Mouse (Mus musculus): ENCODE data around the gene Tmem95. TPM values are rescaled to one million over a fixed set of nuclear protein-coding genes. Genes with fewer than 3 reads are reported as not detected.

Tmem95 gene
- polyA plus RNA-seq, 1 experiment = not detected

DNA sequence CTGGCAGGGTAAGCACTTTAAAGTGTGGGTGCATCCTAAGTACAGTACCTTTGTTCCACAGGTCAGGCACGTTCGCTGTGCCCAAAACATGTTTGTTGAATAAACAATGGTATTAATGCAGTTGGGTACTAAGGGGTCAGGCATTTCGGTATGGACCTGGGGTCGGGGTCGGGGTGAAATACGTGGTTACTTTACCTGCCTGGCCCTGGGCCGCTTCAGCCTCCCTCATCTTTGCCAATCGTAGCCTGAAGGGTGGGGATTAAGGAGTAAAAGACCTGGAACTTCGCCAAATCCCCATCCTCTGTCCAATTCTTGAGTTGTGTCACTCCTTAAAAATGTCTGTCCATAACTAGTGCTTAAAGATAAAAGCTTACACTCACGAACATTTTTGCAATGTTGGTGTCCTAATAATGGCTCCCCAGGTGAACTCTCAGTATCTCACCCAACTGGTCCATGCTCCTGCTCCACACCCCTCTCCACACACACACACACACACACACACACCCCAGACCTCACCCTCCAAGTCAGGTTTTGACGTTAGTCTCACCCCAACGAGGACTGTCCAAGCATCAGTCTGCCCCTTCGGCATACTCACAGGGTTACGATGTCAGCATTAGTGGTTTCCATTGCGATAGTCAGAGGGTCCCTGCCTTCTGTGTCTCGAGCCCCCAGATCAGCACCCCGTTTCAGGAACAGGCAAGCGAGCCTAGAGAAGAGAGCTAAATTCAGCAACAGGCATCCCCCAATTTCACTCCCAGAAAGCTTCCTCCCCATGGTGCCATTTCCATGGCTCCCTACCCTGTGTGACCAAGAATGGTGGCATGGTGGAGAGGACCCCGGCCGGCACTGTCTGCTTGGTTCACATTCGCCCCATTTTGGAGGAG lies 4.2 kb upstream of the Tmem95 start:
- Histone ChIP-seq H3K27me3 (ENCODE audit: control insufficient read depth, insufficient read depth, insufficient read length) (no peaks in the 10 kb centered on the region), H3ac (ENCODE audit: control insufficient read depth, insufficient read length, low read depth) (peak overlapping the region; percentile 60), H3K4me3 (ENCODE audit: insufficient read depth, poor library complexity, severe bottlenecking) (peak overlapping the region; percentile 68), H3K79me3 (ENCODE audit: low read depth) (peaks cover 28% of the 10 kb centered on the region), H3K36me3 (ENCODE audit: control insufficient read depth, insufficient read depth) (no peaks in the 10 kb centered on the region), H3K79me2 (ENCODE audit: control insufficient read depth, insufficient read depth) (peaks cover 36% of the 10 kb centered on the region)
- no peak for TF ChIP-seq CTCF (IDR thresholded peaks at IDR 0.05; ENCODE audit: control insufficient read depth, insufficient read depth, insufficient read length)
- TF ChIP-seq MYOG (IDR thresholded peaks at IDR 0.05; ENCODE audit: control insufficient read depth, extremely low read depth, insufficient read length) = no peak
- TF ChIP-seq MYOD1 (IDR thresholded peaks at IDR 0.05; ENCODE audit: control insufficient read depth, insufficient read length, low read depth) = no peak
- no peak for TF ChIP-seq USF1 (IDR thresholded peaks at IDR 0.05; ENCODE audit: low read depth)
- TF ChIP-seq MAX (IDR thresholded peaks at IDR 0.05) = no peak
- TF ChIP-seq CEBPB (IDR thresholded peaks at IDR 0.05; ENCODE audit: low read depth) = no peak
- TF ChIP-seq FOSL1 (IDR thresholded peaks at IDR 0.05; ENCODE audit: insufficient read depth, low read length, poor library complexity, severe bottlenecking) = no peak

GRCm38 (mm10) chr11:69880853-69881603 lies 3.2 kb upstream of the Tmem95 start, which contains the start of gene Kctd11:
TSS of gene Kctd11 (minus strand) at chr11:69881406.
- Histone ChIP-seq H3K36me3 (ENCODE audit: control insufficient read depth, insufficient read depth) (no peaks in the 10 kb centered on the region), H3K79me2 (ENCODE audit: control insufficient read depth, insufficient read depth) (peaks cover 36% of the 10 kb centered on the region), H3K4me3 (ENCODE audit: insufficient read depth, poor library complexity, severe bottlenecking) (peak within 1 kb of the TSS; percentile 68), H3ac (ENCODE audit: control insufficient read depth, insufficient read length, low read depth) (peak within 1 kb of the TSS; percentile 80), H3K79me3 (ENCODE audit: low read depth) (peaks cover 28% of the 10 kb centered on the region), H3K27me3 (ENCODE audit: control insufficient read depth, insufficient read depth, insufficient read length) (no peaks in the 10 kb centered on the region)
- no peak for TF ChIP-seq MYOG (IDR thresholded peaks at IDR 0.05; ENCODE audit: control insufficient read depth, extremely low read depth, insufficient read length)
- TF ChIP-seq MAX (IDR thresholded peaks at IDR 0.05) = peak; percentile 59
- no peak for TF ChIP-seq MYOD1 (IDR thresholded peaks at IDR 0.05; ENCODE audit: control insufficient read depth, insufficient read length, low read depth)
- no peak for TF ChIP-seq FOSL1 (IDR thresholded peaks at IDR 0.05; ENCODE audit: insufficient read depth, low read length, poor library complexity, severe bottlenecking)
- TF ChIP-seq CEBPB (IDR thresholded peaks at IDR 0.05; ENCODE audit: low read depth) = no peak
- TF ChIP-seq CTCF (IDR thresholded peaks at IDR 0.05; ENCODE audit: control insufficient read depth, insufficient read depth, insufficient read length) = no peak
- TF ChIP-seq USF1 (IDR thresholded peaks at IDR 0.05; ENCODE audit: low read depth) = no peak

DNA sequence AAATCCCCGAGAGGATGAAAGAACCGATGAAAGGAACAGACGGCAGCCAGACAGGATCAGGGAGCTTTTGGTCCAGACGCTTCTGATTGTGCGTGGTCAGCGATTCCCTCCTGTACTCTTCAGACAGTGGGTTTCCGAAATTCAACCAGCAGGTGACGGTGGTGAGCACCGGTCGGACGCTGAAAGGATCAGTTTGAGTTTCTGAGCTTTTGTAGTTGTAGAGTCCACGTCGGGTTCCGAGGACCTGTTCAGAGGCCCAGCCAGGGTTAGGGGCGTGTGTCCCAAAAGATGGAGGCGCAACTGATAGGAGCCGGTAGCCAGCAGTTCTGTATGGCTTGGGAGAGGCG lies 2.7 kb upstream of the Tmem95 start:
- no peak for TF ChIP-seq MYOD1 (IDR thresholded peaks at IDR 0.05; ENCODE audit: control insufficient read depth, insufficient read length, low read depth)
- TF ChIP-seq CTCF (IDR thresholded peaks at IDR 0.05; ENCODE audit: control insufficient read depth, insufficient read depth, insufficient read length) = peak; percentile 55
- Histone ChIP-seq H3K79me3 (ENCODE audit: low read depth) (peaks cover 28% of the 10 kb centered on the region), H3K27me3 (ENCODE audit: control insufficient read depth, insufficient read depth, insufficient read length) (no peaks in the 10 kb centered on the region), H3K4me3 (ENCODE audit: insufficient read depth, poor library complexity, severe bottlenecking) (peak overlapping the region; percentile 68), H3K79me2 (ENCODE audit: control insufficient read depth, insufficient read depth) (peaks cover 36% of the 10 kb centered on the region), H3ac (ENCODE audit: control insufficient read depth, insufficient read length, low read depth) (peak overlapping the region; percentile 80), H3K36me3 (ENCODE audit: control insufficient read depth, insufficient read depth) (no peaks in the 10 kb centered on the region)

DNA sequence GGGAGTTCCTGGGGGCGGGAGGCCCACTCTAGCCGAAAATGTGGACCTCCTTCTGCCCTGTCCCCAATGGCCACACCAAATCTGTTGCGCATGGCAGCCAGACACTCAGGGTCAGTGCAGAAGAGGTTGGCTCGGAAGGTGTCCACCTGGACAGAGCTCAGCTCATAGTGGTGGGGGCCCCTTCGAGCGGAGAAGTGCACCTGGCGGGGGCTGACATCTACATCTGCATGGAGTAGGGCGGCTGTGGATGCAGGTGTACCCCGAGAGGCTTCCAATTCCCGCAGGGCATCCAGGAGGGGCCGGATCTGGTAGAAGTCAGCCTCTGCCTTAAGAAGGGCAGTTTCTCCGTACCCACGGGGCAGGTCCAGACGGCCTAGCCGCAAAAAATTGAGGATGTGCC lies 1.9 kb upstream of the Tmem95 start:
- Histone ChIP-seq H3K4me3 (ENCODE audit: insufficient read depth, poor library complexity, severe bottlenecking) (peak overlapping the region; percentile 68), H3K36me3 (ENCODE audit: control insufficient read depth, insufficient read depth) (no peaks in the 10 kb centered on the region), H3K79me2 (ENCODE audit: control insufficient read depth, insufficient read depth) (peaks cover 36% of the 10 kb centered on the region), H3K27me3 (ENCODE audit: control insufficient read depth, insufficient read depth, insufficient read length) (no peaks in the 10 kb centered on the region), H3K79me3 (ENCODE audit: low read depth) (peaks cover 28% of the 10 kb centered on the region), H3ac (ENCODE audit: control insufficient read depth, insufficient read length, low read depth) (peak overlapping the region; percentile 80)
- TF ChIP-seq USF1 (IDR thresholded peaks at IDR 0.05; ENCODE audit: low read depth) (no peak), MYOD1 (IDR thresholded peaks at IDR 0.05; ENCODE audit: control insufficient read depth, insufficient read length, low read depth) (no peak), MYOG (IDR thresholded peaks at IDR 0.05; ENCODE audit: control insufficient read depth, extremely low read depth, insufficient read length) (no peak), FOSL1 (IDR thresholded peaks at IDR 0.05; ENCODE audit: insufficient read depth, low read length, poor library complexity, severe bottlenecking) (no peak), CTCF (IDR thresholded peaks at IDR 0.05; ENCODE audit: control insufficient read depth, insufficient read depth, insufficient read length) (no peak), CEBPB (IDR thresholded peaks at IDR 0.05; ENCODE audit: low read depth) (no peak), MAX (IDR thresholded peaks at IDR 0.05) (no peak)

- Histone ChIP-seq H3K79me2 (ENCODE audit: control insufficient read depth, insufficient read depth) (peaks cover 36% of the 10 kb centered on the region), H3K79me3 (ENCODE audit: low read depth) (peaks cover 28% of the 10 kb centered on the region), H3ac (ENCODE audit: control insufficient read depth, insufficient read length, low read depth) (peak overlapping the region; percentile 80), H3K36me3 (ENCODE audit: control insufficient read depth, insufficient read depth) (no peaks in the 10 kb centered on the region), H3K27me3 (ENCODE audit: control insufficient read depth, insufficient read depth, insufficient read length) (no peaks in the 10 kb centered on the region), H3K4me3 (ENCODE audit: insufficient read depth, poor library complexity, severe bottlenecking) (peak overlapping the region; percentile 68)
- TF ChIP-seq FOSL1 (IDR thresholded peaks at IDR 0.05; ENCODE audit: insufficient read depth, low read length, poor library complexity, severe bottlenecking) = no peak
- TF ChIP-seq CTCF (IDR thresholded peaks at IDR 0.05; ENCODE audit: control insufficient read depth, insufficient read depth, insufficient read length) = no peak
- no peak for TF ChIP-seq MYOD1 (IDR thresholded peaks at IDR 0.05; ENCODE audit: control insufficient read depth, insufficient read length, low read depth)
- no peak for TF ChIP-seq CEBPB (IDR thresholded peaks at IDR 0.05; ENCODE audit: low read depth)
- no peak for TF ChIP-seq MAX (IDR thresholded peaks at IDR 0.05)
- no peak for TF ChIP-seq USF1 (IDR thresholded peaks at IDR 0.05; ENCODE audit: low read depth)
- no peak for TF ChIP-seq MYOG (IDR thresholded peaks at IDR 0.05; ENCODE audit: control insufficient read depth, extremely low read depth, insufficient read length)
Measured at GRCm38 (mm10) chr11:69878952-69879351, 1.1 kb upstream of the Tmem95 start.
